Mouse (Mus musculus): ENCODE results near the gene Esrrg.

Esrrg gene

GRCm38 (mm10) chr1:188164251-188164650, 555.7 kb downstream of the Esrrg start:
- no peak for DNase-seq

- DNase-seq: no peak
Observed at GRCm38 (mm10) chr1:188173859-188174258, 565.3 kb downstream of the Esrrg start.

GRCm38 (mm10) chr1:188182951-188183350, 574.4 kb downstream of the Esrrg start:
- no peak for DNase-seq

- DNase-seq: no peak
Observed at GRCm38 (mm10) chr1:188186440-188187117, 578.0 kb downstream of the Esrrg start.

- no peak for DNase-seq
Observed at GRCm38 (mm10) chr1:188192971-188193370, 584.4 kb downstream of the Esrrg start.

GRCm38 (mm10) chr1:188207421-188207820, 598.8 kb downstream of the Esrrg start:
- no peak for DNase-seq

- no peak for DNase-seq
Observed at GRCm38 (mm10) chr1:188209025-188209424, 600.4 kb downstream of the Esrrg start.

GRCm38 (mm10) chr1:188214885-188215611, 606.5 kb downstream of the Esrrg start:
- no peak for DNase-seq

GRCm38 (mm10) chr1:188221226-188221792, 612.7 kb downstream of the Esrrg start:
- no peak for DNase-seq

- DNase-seq: no peak
Observed at GRCm38 (mm10) chr1:188233036-188233724, 624.6 kb downstream of the Esrrg start.

GRCm38 (mm10) chr1:188238636-188239035, 630.0 kb downstream of the Esrrg start:
- no peak for DNase-seq

GRCm38 (mm10) chr1:188241766-188242165, 633.2 kb downstream of the Esrrg start:
- no peak for DNase-seq

- DNase-seq: no peak
Observed at GRCm38 (mm10) chr1:188257500-188257899, 648.9 kb downstream of the Esrrg start.

GRCm38 (mm10) chr1:188260259-188261107, 651.9 kb downstream of the Esrrg start:
- no peak for DNase-seq

- DNase-seq: no peak
Observed at GRCm38 (mm10) chr1:188261903-188262682, 653.5 kb downstream of the Esrrg start, which contains the start of gene Ush2a. TSS of gene Ush2a (plus strand) at chr1:188262023.
